Mouse (Mus musculus) limb, embryonic 14.5 days (tissue): ENCODE measurements at regions not wholly inside any gene's neighbourhood (a gene's known extent, or its start where the extent isn't known, plus 50 kb on each side); places are given as distances from the start of the nearest gene placed in this dataset.

Experiments used
- ATAC-seq: fragments of 200-750 bp; cut with Nextera tagmentation; 2 replicates; pipeline ENCODE4 v1.8.0; 2017; ENCODE audit warnings: low read depth, moderate number of reproducible peaks, moderate TSS enrichment; ENCODE audit not compliant: low FRiP score
- DNase-seq: peaks from one replicate; pipeline ENCODE4 v3.0.0-alpha.2; 2015; ENCODE audit warnings: low spot score
- H3K27ac ChIP-seq: fragments of 300-500 bp; sonication (generic); replicated peaks from 2 replicates; pipeline ENCODE4 v1.5.1; 2014; ENCODE audit warnings: low read depth, mild to moderate bottlenecking, low read length, moderate library complexity, mixed read lengths
- H3K27me3 ChIP-seq: fragments of 300-500 bp; sonication (generic); 2 replicates; pipeline ENCODE4 v1.6.1; 2014; ENCODE audit warnings: low read length, mixed read lengths; ENCODE audit not compliant: control insufficient read depth, insufficient read depth
- H3K36me3 ChIP-seq: fragments of 300-500 bp; sonication (generic); 2 replicates; pipeline ENCODE4 v1.6.1; 2014; ENCODE audit warnings: mild to moderate bottlenecking, low read length, moderate library complexity, mixed read lengths; ENCODE audit not compliant: control insufficient read depth, insufficient read depth
- H3K4me1 ChIP-seq: fragments of 300-500 bp; sonication (generic); 2 replicates; pipeline ENCODE4 v1.6.1; 2014; ENCODE audit warnings: antibody characterized with exemption, low read length, mixed read lengths; ENCODE audit not compliant: control insufficient read depth, insufficient read depth
- H3K4me2 ChIP-seq: fragments of 300-500 bp; sonication (generic); replicated peaks from 2 replicates; pipeline ENCODE4 v1.6.1; 2014; ENCODE audit warnings: low read depth, mild to moderate bottlenecking, low read length, moderate library complexity; ENCODE audit not compliant: severe bottlenecking
- H3K4me3 ChIP-seq: fragments of 300-500 bp; sonication (generic); replicated peaks from 2 replicates; pipeline ENCODE4 v1.5.1; 2014; ENCODE audit warnings: low read length
- H3K9ac ChIP-seq: fragments of 300-500 bp; sonication (generic); 2 replicates; pipeline ENCODE4 v1.6.1; 2014; ENCODE audit warnings: mild to moderate bottlenecking, low read depth, low read length, moderate library complexity; ENCODE audit not compliant: severe bottlenecking
- H3K9me3 ChIP-seq: fragments of 300-500 bp; sonication (generic); 2 replicates; pipeline ENCODE4 v1.6.1; 2016; ENCODE audit warnings: low read length; ENCODE audit not compliant: control insufficient read depth
- POLR2A ChIP-seq: fragments of 200-500 bp; IDR thresholded peaks from 2 replicates; pipeline ENCODE4 v1.8.0; 2012; ENCODE audit warnings: inconsistent platforms, mild to moderate bottlenecking, moderate library complexity, borderline replicate concordance; ENCODE audit not compliant: insufficient read depth, insufficient read length; ENCODE audit errors: extremely low read depth
- WGBS: fragments of 180-500 bp; shearing (Covaris S2); extraction: QIAGEN DNeasy Blood & Tissue Kit; methylation state at CpG from one replicate; pipeline ENCODE4 v1.1.7; 2014; 5-methylcytosine and 5-hydroxymethylcytosine counted together

- Histone ChIP-seq H3K9me3 (no peaks in the 10 kb centered on the region), H3K4me2 (peak overlapping the region; percentile 34), H3K4me3 (no peak overlapping the region), H3K4me1 (peaks cover 38% of the 10 kb centered on the region), H3K9ac (no peak overlapping the region), H3K27me3 (no peaks in the 10 kb centered on the region), H3K36me3 (no peaks in the 10 kb centered on the region), H3K27ac (peak overlapping the region; percentile 79)
- DNase-seq: peak; percentile 11
- peak; percentile 58 for ATAC-seq
- no peak for TF ChIP-seq POLR2A
- WGBS: 6% methylated on average over 10 of the region's 10 CpGs
Measured at GRCm38 (mm10) chr7:136342211-136342799, 552.1 kb upstream of the Mgmt start.

- Histone ChIP-seq H3K4me3 (no peak overlapping the region), H3K9me3 (no peaks in the 10 kb centered on the region), H3K27ac (peak overlapping the region; percentile 79), H3K9ac (no peak overlapping the region), H3K27me3 (no peaks in the 10 kb centered on the region), H3K36me3 (no peaks in the 10 kb centered on the region), H3K4me2 (peak overlapping the region; percentile 34; the same call in 1 of the 2 replicates), H3K4me1 (peaks cover 38% of the 10 kb centered on the region)
- DNase-seq: peak; percentile 96
- peak; percentile 89 for ATAC-seq
- TF ChIP-seq POLR2A: no peak
- 3% methylated on average over 8 of the region's 8 CpGs for WGBS
Measured at GRCm38 (mm10) chr7:136342822-136343221, 551.6 kb upstream of the Mgmt start.

GRCm38 (mm10) chr7:136343494-136343893 lies 550.9 kb upstream of the Mgmt start:
- WGBS: 31% methylated on average over 4 of the region's 4 CpGs
- peaks cover 38% of the 10 kb centered on the region for H3K4me1 ChIP-seq
- TF ChIP-seq POLR2A: no peak
- H3K9ac ChIP-seq: no peak overlapping the region
- no peak overlapping the region; the same call in 1 of the 2 replicates for H3K4me2 ChIP-seq
- H3K4me3 ChIP-seq: no peak overlapping the region
- H3K27ac ChIP-seq: peak overlapping the region; percentile 70
- H3K27me3 ChIP-seq: no peaks in the 10 kb centered on the region
- ATAC-seq (no peak), DNase-seq (no peak)
- no peaks in the 10 kb centered on the region for H3K36me3 ChIP-seq
- H3K9me3 ChIP-seq: no peaks in the 10 kb centered on the region

GRCm38 (mm10) chr7:136345051-136345450 lies 549.4 kb upstream of the Mgmt start:
- Histone ChIP-seq H3K9me3 (no peaks in the 10 kb centered on the region), H3K36me3 (no peaks in the 10 kb centered on the region), H3K4me2 (no peak overlapping the region), H3K4me3 (no peak overlapping the region), H3K27me3 (no peaks in the 10 kb centered on the region), H3K9ac (no peak overlapping the region), H3K27ac (no peak overlapping the region), H3K4me1 (peaks cover 33% of the 10 kb centered on the region)
- ATAC-seq (no peak), DNase-seq (no peak)
- TF ChIP-seq POLR2A: no peak
- 70% methylated on average over 3 of the region's 3 CpGs for WGBS

- no peaks in the 10 kb centered on the region for H3K36me3 ChIP-seq
- no peak overlapping the region for H3K9ac ChIP-seq
- H3K27me3 ChIP-seq: no peaks in the 10 kb centered on the region
- peaks cover 22% of the 10 kb centered on the region for H3K4me1 ChIP-seq
- DNase-seq (no peak), ATAC-seq (no peak)
- no peak overlapping the region for H3K4me3 ChIP-seq
- no peak overlapping the region for H3K27ac ChIP-seq
- 67% methylated on average over 4 of the region's 4 CpGs for WGBS
- H3K9me3 ChIP-seq: no peaks in the 10 kb centered on the region
- no peak overlapping the region for H3K4me2 ChIP-seq
- TF ChIP-seq POLR2A: no peak
Measured at GRCm38 (mm10) chr7:136346531-136346930, 547.9 kb upstream of the Mgmt start.
